ENCODE assay signal across 9 mouse cellular contexts in genomic region chr16:92565708-92566107, GRCm38 (mm10).
DNase-seq lines count a peak whose midpoint lies in the region; ATAC-seq and TF ChIP-seq lines count a peak whose summit lies in the region.
"Had no signal": no experiment of that assay in that cellular context is flagged by ENCODE, and none has a peak within 500 bp of the region (broad histone marks: within the 10 kb centered on the region; RNA-seq: fewer than 3 reads in every experiment).

No protein-coding gene starts in this region.

- ATAC-seq in heart, embryonic 16.5 days (replicated peaks; ENCODE audit: extremely low read depth, insufficient read depth, low FRiP score), result peak; percentile 52; the same call in 1 of the 2 replicates

- TF ChIP-seq EP300 in CH12.LX (IDR thresholded peaks at IDR 0.05; ENCODE audit: low read length), result 0 out of 2 replicates have a peak, but pooled peaks have one; percentile 8

- TF ChIP-seq CTCF in CH12.LX (conservative IDR thresholded peaks at IDR 0.05 in 1 of 2, IDR thresholded peaks at IDR 0.05 in 1 of 2; ENCODE audit: low read depth in 2 of 2, low read length in 2 of 2), result peak; percentile 92 to 97
- TF ChIP-seq CTCF in embryonic fibroblast, embryonic 13.5 days (IDR thresholded peaks at IDR 0.05; ENCODE audit: borderline replicate concordance, insufficient read depth, low read length), result peak; percentile 77
- TF ChIP-seq CTCF in lung, adult 2 months (IDR thresholded peaks at IDR 0.05; ENCODE audit: insufficient read depth, low read length), result peak; percentile 90
- peak; percentile 75 for TF ChIP-seq CTCF in olfactory bulb, adult 2 months (IDR thresholded peaks at IDR 0.05; ENCODE audit: insufficient read depth, low read depth, low read length)

- H3K9ac ChIP-seq in CH12.LX (ENCODE audit: insufficient read depth, low read depth), result no peak overlapping the region
- no peak overlapping the region for H3K9ac ChIP-seq in heart, embryonic 16.5 days (ENCODE audit: low read length)

- dilution Hi-C loops in CH12.LX (cut with MboI; ENCODE audit: extremely low pct_ligation_motif_present, extremely low pct_unique_long_range_greater_than_20kb, low sequenced_read_pairs), result no loop called here

- H3K79me2 ChIP-seq in CH12.LX (replicated peaks; ENCODE audit: control insufficient read depth, extremely low read depth, insufficient read depth, poor library complexity, severe bottlenecking), result no peaks in the 10 kb centered on the region

- H3K27me3 ChIP-seq in CH12.LX (replicated peaks), result no peaks in the 10 kb centered on the region
- H3K27me3 ChIP-seq in heart, embryonic 16.5 days (ENCODE audit: control insufficient read depth, insufficient read depth, low read length), result peaks cover 26% of the 10 kb centered on the region

- H3K4me3 ChIP-seq in CH12.LX (replicated peaks in 1 of 3; ENCODE audit: low read depth in 2 of 3, low read length in 2 of 3, poor library complexity in 1 of 3), result no peak overlapping the region
- no peak overlapping the region for H3K4me3 ChIP-seq in embryonic fibroblast, embryonic 13.5 days (ENCODE audit: insufficient read depth, low read length)
- no peak overlapping the region for H3K4me3 ChIP-seq in heart, embryonic 16.5 days (ENCODE audit: low read length)
- H3K4me3 ChIP-seq in lung, adult 2 months (replicated peaks; ENCODE audit: extremely low read depth, low read depth, low read length), result no peak overlapping the region
- no peak overlapping the region for H3K4me3 ChIP-seq in olfactory bulb, adult 2 months (ENCODE audit: insufficient read depth, low read depth, low read length)

- no peaks in the 10 kb centered on the region for H3K36me3 ChIP-seq in CH12.LX (replicated peaks in 1 of 2; ENCODE audit: control insufficient read depth in 1 of 2, insufficient read depth in 1 of 2, low read length in 1 of 2)
- H3K36me3 ChIP-seq in heart, embryonic 16.5 days (ENCODE audit: control insufficient read depth, insufficient read depth), result no peaks in the 10 kb centered on the region

- in situ Hi-C loops in CH12.LX (cut with MboI; ENCODE audit: low pct_ligation_motif_present, low pct_unique_long_range_greater_than_20kb, low sequenced_read_pairs), result loop anchor here (5.0 to 25.0 kb wide), 3 partner anchors 132 to 572 kb away; no protein-coding TSS in a partner anchor

- TF ChIP-seq POLR2A in CH12.LX (IDR thresholded peaks at IDR 0.05; ENCODE audit: low read depth, low read length), result no peak
- TF ChIP-seq POLR2A in embryonic fibroblast, embryonic 13.5 days (IDR thresholded peaks at IDR 0.05; ENCODE audit: low read depth, low read length), result no peak
- TF ChIP-seq POLR2A in lung, adult 2 months (IDR thresholded peaks at IDR 0.05; ENCODE audit: borderline replicate concordance, extremely low read depth, low read depth, low read length), result no peak
- no peak for TF ChIP-seq POLR2A in olfactory bulb, adult 2 months (IDR thresholded peaks at IDR 0.05; ENCODE audit: insufficient read depth, low read depth, low read length)

- H3K9me3 ChIP-seq in CH12.LX (replicated peaks; ENCODE audit: low read length), result no peaks in the 10 kb centered on the region
- H3K9me3 ChIP-seq in heart, embryonic 16.5 days (replicated peaks; ENCODE audit: control insufficient read depth, low read length), result no peaks in the 10 kb centered on the region

- H3K27ac ChIP-seq in CH12.LX (ENCODE audit: insufficient read depth, low read depth), result no peak overlapping the region
- H3K27ac ChIP-seq in embryonic fibroblast, embryonic 13.5 days (ENCODE audit: insufficient read depth, low read length), result no peak overlapping the region
- H3K27ac ChIP-seq in heart, embryonic 16.5 days (ENCODE audit: low read length), result no peak overlapping the region
- H3K27ac ChIP-seq in olfactory bulb, adult 2 months (ENCODE audit: insufficient read depth, low read depth, low read length), result no peak overlapping the region
- H3K27ac ChIP-seq: macrophage had no signal

- H3K4me2 ChIP-seq in CH12.LX (ENCODE audit: insufficient read depth, low read depth, poor library complexity, severe bottlenecking), result no peak overlapping the region
- H3K4me2 ChIP-seq in heart, embryonic 16.5 days (ENCODE audit: low read depth, low read length), result peak overlapping the region; percentile 38

- WGBS in heart, embryonic 16.5 days, result 2% methylated on average over 6 of the region's 6 CpGs
- WGBS in large intestine, adult 2 months, result 3% methylated on average over 6 of the region's 6 CpGs
- 3% methylated on average over 6 of the region's 6 CpGs for WGBS in lung, adult 2 months
- WGBS in olfactory bulb, adult 2 months, result 2% methylated on average over 6 of the region's 6 CpGs

- no peak; the same call in none of the 2 replicates for TF ChIP-seq RAD21 in CH12.LX (IDR thresholded peaks at IDR 0.05; ENCODE audit: low read depth, low read length)

- H3K4me1 ChIP-seq in CH12.LX (ENCODE audit: control insufficient read depth in 1 of 2, insufficient read depth in 2 of 2), result peaks cover 0 to 7% of the 10 kb centered on the region in 2 experiments; a peak in 1 of 4 replicates
- H3K4me1 ChIP-seq in embryonic fibroblast, embryonic 13.5 days (ENCODE audit: control insufficient read depth, insufficient read depth, low read length), result no peaks in the 10 kb centered on the region; the same call in 1 of the 2 replicates
- H3K4me1 ChIP-seq in heart, embryonic 16.5 days (ENCODE audit: control insufficient read depth, insufficient read depth, low read length), result peaks cover 6% of the 10 kb centered on the region; the same call in 1 of the 2 replicates
- H3K4me1 ChIP-seq in lung, adult 2 months (ENCODE audit: control insufficient read depth, insufficient read depth, low read length), result no peaks in the 10 kb centered on the region
- H3K4me1 ChIP-seq in olfactory bulb, adult 2 months (ENCODE audit: control insufficient read depth, insufficient read depth, low read length), result no peaks in the 10 kb centered on the region

- DNase-seq in CH12.LX (ENCODE audit: extremely low read depth), result peak; percentile 88
- DNase-seq in brain, adult 2 months (ENCODE audit: low read depth, low spot score), result peak; percentile 82
- DNase-seq in large intestine, adult 2 months (ENCODE audit: low read depth, low spot score), result peak; percentile 70
- DNase-seq in lung, adult 2 months, result peak; percentile 85
- peak; percentile 57 for DNase-seq in testis, postnatal 14 days (ENCODE audit: low spot score)

TF ChIP-seq in CH12.LX, 34 proteins besides CTCF, POLR2A, EP300 and RAD21:
- 0 out of 2 replicates have a peak, but pooled peaks have one; percentile 17 for TF ChIP-seq NRF1 (IDR thresholded peaks at IDR 0.05; ENCODE audit: low read depth, low read length)
- no peak for TF ChIP-seq USF2 (conservative IDR thresholded peaks at IDR 0.05; ENCODE audit: low read depth, low read length)
- TF ChIP-seq MAX (IDR thresholded peaks at IDR 0.05; ENCODE audit: low read length), result no peak
- TF ChIP-seq CHD2 (IDR thresholded peaks at IDR 0.05; ENCODE audit: low read length), result no peak
- TF ChIP-seq BHLHE40 (IDR thresholded peaks at IDR 0.05; ENCODE audit: low read depth, low read length), result 0 out of 2 replicates have a peak, but pooled peaks have one; percentile 41
- TF ChIP-seq UBTF (IDR thresholded peaks at IDR 0.05; ENCODE audit: low read depth, low read length), result no peak
- no peak for TF ChIP-seq POLR2AphosphoS2 (IDR thresholded peaks at IDR 0.05; ENCODE audit: low read depth, low read length)
- TF ChIP-seq TBP (conservative IDR thresholded peaks at IDR 0.05; ENCODE audit: low read depth, low read length), result no peak
- TF ChIP-seq SMC3 (IDR thresholded peaks at IDR 0.05; ENCODE audit: low read depth, low read length), result peak; percentile 99
- no peak; the same call in 1 of the 2 replicates for TF ChIP-seq RCOR1 (conservative IDR thresholded peaks at IDR 0.05; ENCODE audit: low read depth, low read length)
- TF ChIP-seq JUND (conservative IDR thresholded peaks at IDR 0.05; ENCODE audit: low read depth, low read length), result no peak
- TF ChIP-seq USF1 (IDR thresholded peaks at IDR 0.05; ENCODE audit: low read depth, low read length), result no peak
- no peak for TF ChIP-seq HCFC1 (IDR thresholded peaks at IDR 0.05; ENCODE audit: low read depth, low read length)
- TF ChIP-seq GABPA (IDR thresholded peaks at IDR 0.05; ENCODE audit: insufficient replicate concordance, low read depth, low read length), result no peak
- TF ChIP-seq IRF4 (IDR thresholded peaks at IDR 0.05; ENCODE audit: low read depth, low read length), result peak; percentile 54; the same call in 1 of the 2 replicates
- TF ChIP-seq TCF12 (IDR thresholded peaks at IDR 0.05; ENCODE audit: low read depth, low read length), result peak; percentile 58
- no peak for TF ChIP-seq MYC (IDR thresholded peaks at IDR 0.05; ENCODE audit: low read depth, low read length)
- 0 out of 2 replicates have a peak, but pooled peaks have one; percentile 35 for TF ChIP-seq MXI1 (IDR thresholded peaks at IDR 0.05; ENCODE audit: low read depth, low read length)
- no peak for TF ChIP-seq E2F4 (IDR thresholded peaks at IDR 0.05; ENCODE audit: insufficient replicate concordance, low read depth, low read length)
- no peak for TF ChIP-seq ZKSCAN1 (IDR thresholded peaks at IDR 0.05; ENCODE audit: borderline replicate concordance, low read depth, low read length)
- no peak for TF ChIP-seq ETS1 (conservative IDR thresholded peaks at IDR 0.05; ENCODE audit: low read depth, low read length)
- no peak for TF ChIP-seq JUN (IDR thresholded peaks at IDR 0.05; ENCODE audit: insufficient read depth, low read depth, low read length)
- peak; percentile 77; the same call in 1 of the 2 replicates for TF ChIP-seq MAZ (IDR thresholded peaks at IDR 0.05; ENCODE audit: low read depth, low read length)
- TF ChIP-seq MAFK (IDR thresholded peaks at IDR 0.05; ENCODE audit: insufficient replicate concordance, low read length), result no peak
- peak; percentile 55; the same call in 1 of the 2 replicates for TF ChIP-seq NELFE (IDR thresholded peaks at IDR 0.05; ENCODE audit: low read depth, low read length)
- TF ChIP-seq PAX5 (IDR thresholded peaks at IDR 0.05; ENCODE audit: low read length), result no peak
- no peak for TF ChIP-seq KAT2A (IDR thresholded peaks at IDR 0.05; ENCODE audit: insufficient replicate concordance, low read length)
- TF ChIP-seq ZC3H11A (IDR thresholded peaks at IDR 0.05; ENCODE audit: low read depth, low read length), result peak; percentile 98
- no peak for TF ChIP-seq MEF2A (IDR thresholded peaks at IDR 0.05; ENCODE audit: borderline replicate concordance, low read depth, low read length)
- no peak for TF ChIP-seq CHD1 (IDR thresholded peaks at IDR 0.05; ENCODE audit: low read depth, low read length)
- TF ChIP-seq SIN3A (IDR thresholded peaks at IDR 0.05; ENCODE audit: low read length), result no peak; the same call in 1 of the 2 replicates
- no peak for TF ChIP-seq ZNF384 (IDR thresholded peaks at IDR 0.05; ENCODE audit: low read depth, low read length)
- TF ChIP-seq ZMIZ1 (IDR thresholded peaks at IDR 0.05; ENCODE audit: low read depth, low read length), result no peak
- TF ChIP-seq ELF1 (IDR thresholded peaks at IDR 0.05; ENCODE audit: low read depth, low read length), result 0 out of 2 replicates have a peak, but pooled peaks have one; percentile 21
